Mouse (Mus musculus) layer of hippocampus, adult 8-10 months (tissue): ENCODE measurements around the gene Plekhs1. TPM values are rescaled to one million over a fixed set of nuclear protein-coding genes. Genes with fewer than 3 reads are reported as not detected.
"Not testable (repeated sequence)": the region's sequence is repeated elsewhere in the genome, so short reads cannot be mapped to it uniquely, and the experiment has no call there.

ENCODE experiments used
- DNase-seq, 2 experiments: peaks; one replicate each; pipeline ENCODE4 v3.0.0; 2022; ENCODE audit warnings: low spot score in 2 of 2
- total RNA-seq, 4 experiments: library from RNA; stranded (reverse); gene quantifications; 2 replicates each; pipeline ENCODE4 v1.2.4; 2022

Gene Plekhs1
- total RNA-seq, 4 experiments from 2014 or later: 0.18 to 0.50 (median 0.28) TPM

DNA sequence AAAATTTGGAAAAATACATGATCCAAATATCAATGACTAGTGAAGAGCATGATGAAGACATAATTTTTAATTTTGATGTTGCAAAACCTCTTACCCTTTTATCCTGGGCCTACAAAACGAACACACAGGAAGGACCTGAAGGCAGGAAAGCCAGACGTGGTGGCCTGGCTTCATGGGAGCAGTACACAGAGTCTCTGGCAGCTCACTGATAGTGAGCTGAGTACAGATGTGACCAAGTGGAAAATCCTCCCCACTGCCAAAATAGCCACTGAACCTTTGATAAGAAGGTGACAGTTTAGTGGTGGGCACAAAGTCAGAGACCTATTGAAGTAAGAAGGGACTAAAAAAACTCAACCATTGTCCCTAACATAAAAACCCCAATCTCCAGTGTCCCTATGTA is 52.1 kb downstream of the Plekhs1 start:
- not testable (repeated sequence) for DNase-seq

DNA sequence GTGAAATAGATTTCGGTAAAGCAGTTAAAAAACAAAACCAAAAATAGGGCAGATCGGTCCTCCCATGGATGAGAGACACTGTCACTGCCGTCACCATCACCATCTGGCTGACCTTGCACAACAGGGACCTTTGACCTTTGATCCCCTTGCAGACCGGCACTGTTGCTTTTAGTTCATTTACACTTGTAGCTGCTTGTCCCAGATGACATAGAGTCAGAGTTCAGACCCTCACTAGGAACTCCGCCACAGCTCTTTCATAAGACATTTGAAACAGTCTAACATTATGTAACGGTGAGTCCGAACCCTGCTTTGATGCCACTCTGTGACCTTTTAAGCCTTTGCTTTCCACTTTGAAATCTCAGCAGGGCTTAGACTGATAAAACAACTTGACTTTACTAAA is 58.0 kb downstream of the Plekhs1 start:
- DNase-seq: not testable (repeated sequence)

DNA sequence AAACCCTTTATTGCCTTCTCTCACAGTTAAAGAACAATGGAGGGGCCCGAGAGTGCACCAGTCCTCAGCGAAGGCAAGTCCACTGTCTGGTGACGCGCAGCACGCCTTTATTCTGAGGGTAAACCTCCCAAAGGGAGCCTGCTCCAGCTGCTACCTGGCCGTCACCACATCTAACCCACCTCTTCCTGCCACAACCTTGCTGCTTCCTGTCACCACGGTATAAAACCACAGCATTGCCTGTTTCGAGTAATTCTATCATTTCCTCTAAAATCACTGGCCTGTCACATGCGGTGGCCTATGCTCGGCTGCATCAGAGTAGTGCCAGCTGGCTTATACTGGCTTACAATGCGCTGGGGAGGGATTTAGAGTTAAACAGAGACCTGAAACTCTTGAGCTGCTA is 69.1 kb downstream of the Plekhs1 start:
- not testable (repeated sequence) for DNase-seq

DNA sequence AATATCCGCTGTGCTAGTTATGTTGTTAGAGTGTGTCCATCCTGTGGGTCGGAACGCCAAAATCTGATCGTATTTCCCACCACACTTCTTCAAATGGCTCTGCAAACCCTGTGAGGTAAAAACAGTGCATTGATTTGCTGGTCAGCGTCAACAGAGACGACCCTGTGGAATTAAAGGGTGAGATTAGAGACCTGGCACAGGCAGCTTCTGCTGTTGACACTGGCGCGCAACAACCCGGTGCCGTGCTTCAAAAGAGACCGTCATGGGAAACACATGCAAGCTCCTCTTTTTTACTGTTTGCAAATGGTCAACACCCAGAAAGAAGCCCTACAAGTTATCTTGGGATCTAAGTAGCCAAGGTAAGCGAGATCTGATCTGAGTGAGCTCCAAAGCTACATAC is 69.8 kb downstream of the Plekhs1 start:
- DNase-seq: no peak

DNA sequence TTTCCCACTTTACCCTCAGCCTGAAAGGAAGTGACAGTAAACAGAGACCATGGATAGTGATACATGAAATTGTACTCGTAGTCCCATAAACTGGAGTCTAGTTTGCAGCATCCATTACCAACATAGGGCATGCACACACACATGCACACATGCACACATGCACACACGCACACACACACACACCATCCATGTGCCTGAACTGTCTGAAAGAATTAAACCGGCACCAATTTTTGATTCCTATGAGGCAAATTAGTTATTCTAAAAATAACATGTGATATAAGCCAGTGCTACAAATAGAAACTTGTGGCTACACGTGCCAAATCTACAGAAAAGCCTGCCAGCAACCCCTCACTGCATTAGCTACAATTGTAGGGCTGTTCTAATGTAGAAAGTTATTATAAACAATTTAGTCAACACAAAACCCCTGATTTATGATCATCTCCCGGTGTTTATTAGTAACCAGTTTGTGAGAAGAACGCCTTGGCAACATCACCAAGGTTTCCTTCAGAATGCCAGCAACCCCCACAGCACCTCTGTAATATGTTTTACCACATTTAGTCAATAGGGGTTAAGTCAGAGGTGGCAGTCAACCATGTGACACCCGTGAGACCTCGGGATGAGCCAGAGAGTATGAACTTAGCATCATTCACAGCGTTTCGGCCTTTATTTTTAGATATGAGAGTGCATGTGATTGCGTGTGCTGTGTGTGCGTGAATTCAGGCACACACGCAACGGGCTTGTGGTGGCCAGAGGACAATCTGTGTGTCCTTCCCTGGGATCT is 72.0 kb downstream of the Plekhs1 start:
- no peak for DNase-seq

DNA sequence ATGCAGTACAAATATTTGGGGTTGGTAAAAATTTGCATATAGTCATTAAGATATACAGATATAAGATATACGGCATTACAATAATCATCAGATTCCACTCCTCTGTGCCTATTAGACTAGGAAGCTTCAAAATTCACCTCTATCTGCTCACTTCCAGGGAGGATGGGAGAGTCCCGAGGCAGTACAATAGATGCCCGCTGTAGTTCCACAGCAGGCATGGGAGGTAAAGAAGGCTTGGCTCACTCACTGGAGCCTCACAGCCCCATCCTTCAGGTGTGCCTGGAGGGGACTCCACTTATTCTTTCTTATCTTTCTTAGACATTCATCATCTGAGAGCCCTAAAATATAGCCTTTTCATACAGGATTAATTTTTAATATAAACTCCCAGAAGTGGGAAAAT is 72.9 kb downstream of the Plekhs1 start:
- no peak for DNase-seq

DNA sequence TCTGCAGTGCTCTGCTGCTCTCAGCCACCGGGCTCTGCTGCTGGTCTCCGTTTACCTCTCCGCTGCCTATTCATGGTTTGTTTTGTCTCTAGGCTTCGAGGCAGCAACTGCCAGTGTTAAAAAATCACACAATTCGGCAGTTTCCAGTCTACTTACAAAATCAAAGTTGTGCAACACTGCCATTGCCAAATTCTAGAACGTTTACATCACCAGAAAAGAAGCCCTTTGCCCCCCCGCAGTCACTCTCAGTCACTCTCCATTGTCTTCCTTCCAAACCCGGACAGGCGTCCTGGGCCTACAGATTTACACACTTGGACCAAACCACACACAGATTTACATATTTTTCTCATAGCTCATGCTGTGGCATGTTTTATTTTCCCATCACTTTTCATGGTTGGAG is 73.6 kb downstream of the Plekhs1 start:
- no peak for DNase-seq

DNA sequence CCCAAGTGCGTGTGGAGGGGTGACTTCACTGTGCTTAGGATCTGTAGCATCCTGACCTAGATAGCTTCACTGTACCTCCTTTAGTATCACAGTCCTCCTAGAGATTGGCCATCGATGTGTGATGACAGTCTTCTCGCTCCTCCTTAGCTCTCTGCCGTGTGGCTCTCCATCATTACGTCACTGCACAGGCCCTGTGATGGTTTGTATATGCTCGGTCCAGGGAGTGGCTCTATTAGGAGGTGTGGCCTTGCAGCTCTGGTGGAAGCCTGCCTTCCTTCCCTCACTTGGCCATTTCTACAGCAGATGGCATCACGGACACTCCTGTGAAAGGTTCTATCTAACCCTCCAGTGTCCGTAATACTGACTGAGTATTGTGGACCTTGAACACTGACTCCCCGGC is 74.3 kb downstream of the Plekhs1 start:
- DNase-seq: no peak

Other genes starting within 250 kb of the Plekhs1 start
- gene Habp2, start 174.5 kb upstream of the Plekhs1 start, total RNA-seq: not detected
- gene Nrap, start 71.6 kb upstream of the Plekhs1 start, total RNA-seq: under 1 TPM; 0.12 to 0.25 (median 0.23) TPM
- 1 to 10 TPM; 2.0 to 5.0 (median 3.6) TPM for gene Casp7, start 64.5 kb upstream of the Plekhs1 start, total RNA-seq
- 1 to 10 TPM; 5.3 to 9.8 (median 7.7) TPM for gene Dclre1a, start 86.6 kb downstream of the Plekhs1 start, total RNA-seq
- 10 to 100 TPM; 13.8 to 16.1 (median 14.3) TPM for gene Nhlrc2, start 86.6 kb downstream of the Plekhs1 start, total RNA-seq